Mouse (Mus musculus) forebrain, postnatal 0 days (tissue): ENCODE measurements around the gene Mgat5. TPM values are rescaled to one million over a fixed set of nuclear protein-coding genes. Genes with fewer than 3 reads are reported as not detected.

ENCODE experiments used
- ATAC-seq: fragments of 200-750 bp; cut with Nextera tagmentation; 2 replicates; pipeline ENCODE4 v1.8.0; 2017; ENCODE audit warnings: mild to moderate bottlenecking, moderate library complexity
- DNase-seq: peaks from one replicate; pipeline ENCODE4 v3.0.0-alpha.2; 2015
- H3K27ac ChIP-seq: fragments of 300-500 bp; sonication (generic); 2 replicates; pipeline ENCODE4 v1.5.1; 2014; ENCODE audit warnings: low read depth, mild to moderate bottlenecking, antibody characterized with exemption, low read length, moderate library complexity, mixed read lengths
- H3K27me3 ChIP-seq: fragments of 300-500 bp; sonication (generic); 2 replicates; pipeline ENCODE4 v1.6.1; 2014; ENCODE audit warnings: mild to moderate bottlenecking, low read length, mixed read lengths; ENCODE audit not compliant: insufficient read depth
- H3K36me3 ChIP-seq: fragments of 300-500 bp; sonication (generic); 2 replicates; pipeline ENCODE4 v1.6.1; 2014; ENCODE audit warnings: mild to moderate bottlenecking, moderate library complexity; ENCODE audit not compliant: insufficient read depth
- H3K4me1 ChIP-seq: fragments of 300-500 bp; sonication (generic); 2 replicates; pipeline ENCODE4 v1.6.1; 2014; ENCODE audit warnings: antibody characterized with exemption; ENCODE audit not compliant: insufficient read depth
- H3K4me2 ChIP-seq: fragments of 300-500 bp; sonication (generic); 2 replicates; pipeline ENCODE4 v1.6.1; 2014; ENCODE audit warnings: low read depth, mild to moderate bottlenecking, moderate library complexity
- H3K4me3 ChIP-seq: fragments of 300-500 bp; sonication (generic); 2 replicates; pipeline ENCODE4 v1.5.1; 2014; ENCODE audit warnings: low read depth, low read length, mixed read lengths
- H3K9ac ChIP-seq: fragments of 300-500 bp; sonication (generic); 2 replicates; pipeline ENCODE4 v1.6.1; 2014; ENCODE audit warnings: mild to moderate bottlenecking
- H3K9me3 ChIP-seq: fragments of 300-500 bp; sonication (generic); 2 replicates; pipeline ENCODE4 v1.6.1; 2016; ENCODE audit warnings: low read length
- CTCF ChIP-seq: sonication (generic); IDR thresholded peaks from 2 replicates; pipeline ENCODE4 v1.5.1; 2016; ENCODE audit warnings: antibody characterized with exemption, control low read depth, low read depth
- WGBS: fragments of 180-500 bp; shearing (Covaris S2); extraction: QIAGEN DNeasy Blood & Tissue Kit; methylation state at CpG from one replicate; pipeline ENCODE4 v1.1.7; 2014; 5-methylcytosine and 5-hydroxymethylcytosine counted together
- polyA plus RNA-seq: library from polyadenylated mRNA; unstranded; fragments of >200 nt; fragmentation: Nextera tagmentation; extraction: Ambion mirVana; gene quantifications from 2 replicates; pipeline ENCODE4 v1.2.1, GENCODE M21; 2015
- total RNA-seq: library from RNA; depleted of rRNA; stranded (reverse); fragments of >200 nt; gene quantifications from 2 replicates; pipeline ENCODE4 v1.2.3, GENCODE M21; 2014

Gene Mgat5
- total and polyA plus RNA-seq, 2 experiments from 2014 or later, result 9.3 to 42.9 TPM

GRCm38 (mm10) chr1:127290879-127291278, 86.1 kb downstream of the Mgat5 start:
- Histone ChIP-seq H3K4me2 (no peak overlapping the region), H3K9ac (no peak overlapping the region), H3K4me3 (no peak overlapping the region), H3K36me3 (no peaks in the 10 kb centered on the region), H3K27ac (no peak overlapping the region), H3K27me3 (no peaks in the 10 kb centered on the region), H3K9me3 (no peaks in the 10 kb centered on the region), H3K4me1 (no peaks in the 10 kb centered on the region)
- no peak for DNase-seq
- 63% methylated on average over 9 of the region's 9 CpGs for WGBS
- ATAC-seq, result no peak
- TF ChIP-seq CTCF, result no peak

GRCm38 (mm10) chr1:127291721-127292120, 86.9 kb downstream of the Mgat5 start:
- Histone ChIP-seq H3K4me2 (no peak overlapping the region), H3K9ac (no peak overlapping the region), H3K27me3 (no peaks in the 10 kb centered on the region), H3K9me3 (no peaks in the 10 kb centered on the region), H3K4me3 (no peak overlapping the region), H3K36me3 (no peaks in the 10 kb centered on the region), H3K4me1 (no peaks in the 10 kb centered on the region), H3K27ac (no peak overlapping the region)
- DNase-seq (no peak), ATAC-seq (no peak)
- no peak for TF ChIP-seq CTCF

DNA sequence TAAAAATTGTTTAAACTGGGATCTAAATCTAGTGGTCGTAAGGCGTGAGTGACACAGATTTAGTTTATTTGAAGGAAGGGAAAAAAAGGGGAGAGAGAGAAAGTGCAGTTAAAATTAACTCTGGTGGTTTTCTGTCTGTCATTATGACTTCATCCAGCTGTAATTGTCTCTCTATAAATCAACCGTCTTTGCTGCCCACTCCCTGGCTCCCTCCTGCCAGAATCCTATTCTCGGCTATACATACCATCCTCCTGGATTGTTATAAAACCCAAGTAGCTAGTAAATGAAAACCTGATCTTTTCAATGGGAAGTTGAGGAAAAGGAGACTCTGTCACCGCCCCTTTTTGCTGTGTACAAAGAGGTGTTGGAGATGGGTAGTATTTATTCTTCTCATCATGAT, 88.5 kb downstream of the Mgat5 start:
- Histone ChIP-seq H3K9me3 (no peaks in the 10 kb centered on the region), H3K9ac (no peak overlapping the region), H3K27me3 (no peaks in the 10 kb centered on the region), H3K36me3 (no peaks in the 10 kb centered on the region), H3K27ac (no peak overlapping the region), H3K4me3 (no peak overlapping the region), H3K4me2 (no peak overlapping the region), H3K4me1 (no peaks in the 10 kb centered on the region)
- WGBS, result 70% methylated on average over 5 of the region's 5 CpGs
- TF ChIP-seq CTCF, result no peak
- no peak for ATAC-seq
- no peak for DNase-seq

DNA sequence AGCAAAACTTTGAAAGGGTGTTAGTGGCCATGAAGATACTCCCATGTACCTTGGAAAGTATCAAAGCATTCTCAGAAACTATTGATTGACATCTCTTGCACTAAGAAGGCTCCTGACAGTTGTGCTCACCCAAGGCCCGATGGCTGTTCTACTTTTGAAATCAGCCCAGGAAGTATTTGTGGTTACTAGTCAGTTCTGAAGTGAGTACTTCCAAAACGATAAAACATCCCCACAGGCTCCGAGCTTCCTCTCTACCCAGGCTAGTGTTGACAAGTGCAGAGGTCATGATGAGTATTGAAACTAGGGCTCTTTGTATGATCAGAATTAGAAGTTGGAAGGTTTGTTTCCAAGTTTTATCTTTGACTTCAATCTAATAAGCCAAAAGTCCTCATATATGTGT, 92.0 kb downstream of the Mgat5 start:
- TF ChIP-seq CTCF, result no peak
- 88% methylated on average over 3 of the region's 3 CpGs for WGBS

DNA sequence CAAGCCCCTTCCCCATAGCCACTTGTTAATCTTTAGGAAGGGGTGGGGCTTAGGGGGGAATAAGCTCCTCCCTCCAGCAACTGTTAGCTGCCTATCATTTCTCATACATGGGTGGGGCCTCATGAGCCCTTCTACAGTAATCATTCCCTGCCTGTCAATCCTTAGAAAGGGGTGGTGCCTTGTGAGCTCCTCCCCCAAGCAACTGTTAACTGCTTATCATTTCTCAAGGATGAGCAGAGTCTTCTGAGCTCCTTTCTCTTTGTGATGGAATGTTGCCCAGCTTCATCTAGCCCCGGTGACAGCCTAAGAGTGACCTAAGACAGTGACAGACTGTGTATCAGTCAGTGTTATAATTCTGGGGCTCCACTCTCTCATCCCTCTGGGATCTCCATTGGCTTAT, 95.0 kb downstream of the Mgat5 start:
- Histone ChIP-seq H3K36me3 (no peaks in the 10 kb centered on the region), H3K4me2 (no peak overlapping the region), H3K4me1 (no peaks in the 10 kb centered on the region), H3K4me3 (no peak overlapping the region), H3K9me3 (no peaks in the 10 kb centered on the region), H3K27ac (no peak overlapping the region), H3K27me3 (no peaks in the 10 kb centered on the region), H3K9ac (no peak overlapping the region)
- no peak for ATAC-seq
- WGBS, result 90% methylated on average over 1 of the region's 1 CpGs
- DNase-seq, result no peak
- no peak for TF ChIP-seq CTCF

More for the DNA sequence above, 92.0 kb downstream of the Mgat5 start:
- Histone ChIP-seq H3K27me3 (no peaks in the 10 kb centered on the region), H3K4me3 (no peak overlapping the region), H3K36me3 (no peaks in the 10 kb centered on the region), H3K27ac (no peak overlapping the region), H3K4me2 (no peak overlapping the region), H3K4me1 (no peaks in the 10 kb centered on the region), H3K9me3 (no peaks in the 10 kb centered on the region), H3K9ac (no peak overlapping the region)
- no peak for DNase-seq
- ATAC-seq, result no peak

- 96% methylated on average over 6 of the region's 6 CpGs for WGBS
- no peak for ATAC-seq
Observed at GRCm38 (mm10) chr1:127301038-127301437, 96.2 kb downstream of the Mgat5 start.

GRCm38 (mm10) chr1:127302620-127303019, 97.8 kb downstream of the Mgat5 start:
- 98% methylated on average over 2 of the region's 2 CpGs for WGBS
- 0 out of 2 replicates have a peak, but pooled peaks cover 2% of the 10 kb centered on the region for H3K36me3 ChIP-seq
- H3K27ac ChIP-seq, result no peak overlapping the region
- no peak for DNase-seq
- H3K27me3 ChIP-seq, result no peaks in the 10 kb centered on the region
- TF ChIP-seq CTCF, result no peak
- no peak overlapping the region for H3K4me2 ChIP-seq
- no peak overlapping the region for H3K4me3 ChIP-seq
- no peak for ATAC-seq
- no peak overlapping the region for H3K9ac ChIP-seq
- no peaks in the 10 kb centered on the region for H3K9me3 ChIP-seq
- H3K4me1 ChIP-seq, result no peaks in the 10 kb centered on the region

More at GRCm38 (mm10) chr1:127301038-127301437, 96.2 kb downstream of the Mgat5 start:
- Histone ChIP-seq H3K9ac (no peak overlapping the region), H3K27me3 (no peaks in the 10 kb centered on the region), H3K4me1 (no peaks in the 10 kb centered on the region), H3K4me2 (no peak overlapping the region), H3K27ac (no peak overlapping the region), H3K4me3 (no peak overlapping the region), H3K36me3 (no peaks in the 10 kb centered on the region), H3K9me3 (no peaks in the 10 kb centered on the region)
- no peak for DNase-seq
- TF ChIP-seq CTCF, result no peak

DNA sequence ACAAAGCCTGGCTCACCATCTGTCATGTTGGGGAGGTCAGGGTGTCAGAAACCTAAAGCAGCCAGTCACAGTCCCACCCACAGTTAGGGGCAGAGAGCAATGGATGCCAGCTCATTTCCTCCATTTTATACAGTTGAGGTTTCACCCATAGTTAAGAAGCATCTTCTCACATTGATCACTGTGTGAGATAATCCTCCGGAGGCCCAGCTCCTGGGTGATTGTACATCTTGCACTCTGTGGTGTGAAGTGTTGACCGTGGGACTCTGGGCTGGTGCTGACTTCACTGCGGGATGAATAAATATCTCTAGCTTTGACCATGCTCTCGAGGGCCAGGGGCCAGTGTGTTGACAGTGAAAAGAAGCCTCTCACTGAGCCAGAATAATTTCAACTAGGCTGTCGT, 99.0 kb downstream of the Mgat5 start:
- Histone ChIP-seq H3K36me3 (0 out of 2 replicates have a peak, but pooled peaks cover 2% of the 10 kb centered on the region), H3K9me3 (no peaks in the 10 kb centered on the region), H3K27me3 (no peaks in the 10 kb centered on the region), H3K9ac (no peak overlapping the region), H3K4me3 (no peak overlapping the region), H3K27ac (no peak overlapping the region), H3K4me1 (no peaks in the 10 kb centered on the region), H3K4me2 (no peak overlapping the region)
- no peak for TF ChIP-seq CTCF
- WGBS, result 77% methylated on average over 5 of the region's 5 CpGs
- ATAC-seq (no peak), DNase-seq (no peak)
